Mouse (Mus musculus): ENCODE results near the gene Ccdc63.

DNA sequence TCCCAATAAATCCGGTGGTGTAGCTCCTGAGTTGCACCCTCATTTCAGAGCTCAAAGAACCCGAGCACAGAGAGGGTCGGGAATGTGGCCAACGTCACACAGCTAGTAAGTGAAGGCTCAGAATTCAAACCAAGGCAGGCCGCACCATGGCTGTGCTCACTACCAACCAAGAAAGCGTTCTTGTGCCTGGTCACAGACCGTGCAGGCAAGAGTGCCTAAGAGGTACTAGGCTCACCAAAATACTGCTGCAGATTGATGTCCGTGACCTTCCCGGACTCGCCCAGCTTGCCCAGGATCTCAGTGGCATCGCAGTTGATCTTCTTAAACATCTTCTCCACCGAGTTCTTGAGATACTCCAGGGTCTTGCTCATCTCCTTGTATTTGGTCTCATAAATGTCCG lies 30.0 kb downstream of the Ccdc63 start:
- TF ChIP-seq POLR2A (IDR thresholded peaks at IDR 0.05; ENCODE audit: control insufficient read depth, extremely low read depth, insufficient read depth, low read length, poor library complexity) (no peak), CTCF (IDR thresholded peaks at IDR 0.05; ENCODE audit: borderline replicate concordance, control insufficient read depth, extremely low read depth, insufficient read depth, low read length, poor library complexity) (no peak)

Measured in thymus, adult 2 months (tissue).